Mouse (Mus musculus) intestine, embryonic 15.5 days (tissue): ENCODE data around the gene Med25. TPM values are rescaled to one million over a fixed set of nuclear protein-coding genes. Genes with fewer than 3 reads are reported as not detected.

Experiments
- ATAC-seq: fragments of 200-750 bp; cut with Nextera tagmentation; 2 replicates; pipeline ENCODE4 v1.8.0; 2017; ENCODE audit warnings: moderate TSS enrichment, moderate library complexity
- H3K27ac ChIP-seq: fragments of 300-500 bp; sonication (generic); 2 replicates; pipeline ENCODE4 v1.5.1; 2015; ENCODE audit warnings: mild to moderate bottlenecking, inconsistent platforms
- H3K27me3 ChIP-seq: fragments of 300-500 bp; sonication (generic); replicated peaks from 2 replicates; pipeline ENCODE4 v1.6.1; 2015; ENCODE audit warnings: inconsistent platforms
- H3K36me3 ChIP-seq: fragments of 300-500 bp; sonication (generic); 2 replicates; pipeline ENCODE4 v1.6.1; 2015; ENCODE audit warnings: inconsistent platforms
- H3K4me1 ChIP-seq: fragments of 300-500 bp; sonication (generic); replicated peaks from 2 replicates; pipeline ENCODE4 v1.6.1; 2015; ENCODE audit warnings: inconsistent platforms
- H3K4me2 ChIP-seq: fragments of 300-500 bp; sonication (generic); replicated peaks from 2 replicates; pipeline ENCODE4 v1.6.1; 2015; ENCODE audit warnings: mild to moderate bottlenecking, inconsistent platforms
- H3K4me3 ChIP-seq: fragments of 300-500 bp; sonication (generic); replicated peaks from 2 replicates; pipeline ENCODE4 v1.5.1; 2015; ENCODE audit warnings: inconsistent platforms
- H3K9ac ChIP-seq: fragments of 300-500 bp; sonication (generic); 2 replicates; pipeline ENCODE4 v1.6.1; 2015; ENCODE audit warnings: inconsistent platforms
- H3K9me3 ChIP-seq: fragments of 300-500 bp; sonication (generic); 2 replicates; pipeline ENCODE4 v1.6.1; 2016; ENCODE audit warnings: inconsistent platforms
- WGBS: fragments of 180-500 bp; shearing (Covaris S2); methylation state at CpG from one replicate; pipeline ENCODE4 v1.1.7; 2015; 5-methylcytosine and 5-hydroxymethylcytosine counted together
- polyA plus RNA-seq: library from polyadenylated mRNA; unstranded; fragments of >200 nt; fragmentation: Nextera tagmentation; extraction: Ambion mirVana; gene quantifications from 2 replicates; pipeline ENCODE4 v1.2.1, GENCODE M21; 2015

Med25 gene
- polyA plus RNA-seq, 1 experiment from 2014 or later = 88.2 TPM

- no peaks in the 10 kb centered on the region for H3K4me1 ChIP-seq
- WGBS = 89% methylated on average over 15 of the region's 15 CpGs
- H3K27ac ChIP-seq = no peak overlapping the region
- no peak for ATAC-seq
- no peak overlapping the region for H3K4me2 ChIP-seq
- peaks cover 63% of the 10 kb centered on the region for H3K36me3 ChIP-seq
- H3K9ac ChIP-seq = no peak overlapping the region
- H3K4me3 ChIP-seq = no peak overlapping the region
- H3K27me3 ChIP-seq = no peaks in the 10 kb centered on the region
- H3K9me3 ChIP-seq = no peaks in the 10 kb centered on the region
Measured at GRCm38 (mm10) chr7:44908706-44909476, 16.4 kb upstream of the Med25 start.

- ATAC-seq = no peak
- WGBS = 93% methylated on average over 20 of the region's 20 CpGs
Measured at GRCm38 (mm10) chr7:44905430-44905829, 12.9 kb upstream of the Med25 start.

GRCm38 (mm10) chr7:44901230-44901722, 8.8 kb upstream of the Med25 start:
- Histone ChIP-seq H3K9ac (peak overlapping the region; percentile 16; the same call in 1 of the 2 replicates), H3K9me3 (no peaks in the 10 kb centered on the region), H3K36me3 (peaks cover 38% of the 10 kb centered on the region), H3K27ac (peak overlapping the region; percentile 52), H3K27me3 (no peaks in the 10 kb centered on the region), H3K4me3 (peak overlapping the region; percentile 36), H3K4me2 (peak overlapping the region; percentile 72), H3K4me1 (peaks cover 29% of the 10 kb centered on the region)
- ATAC-seq = peak; percentile 66
- WGBS = 13% methylated on average over 21 of the region's 21 CpGs

More at GRCm38 (mm10) chr7:44905430-44905829, 12.9 kb upstream of the Med25 start:
- Histone ChIP-seq H3K4me1 (peaks cover 11% of the 10 kb centered on the region), H3K9ac (no peak overlapping the region), H3K27ac (no peak overlapping the region), H3K27me3 (no peaks in the 10 kb centered on the region), H3K4me3 (no peak overlapping the region), H3K4me2 (no peak overlapping the region), H3K36me3 (peaks cover 67% of the 10 kb centered on the region), H3K9me3 (no peaks in the 10 kb centered on the region)

GRCm38 (mm10) chr7:44900632-44901031, 8.1 kb upstream of the Med25 start:
- no peak overlapping the region for H3K4me3 ChIP-seq
- ATAC-seq = no peak
- H3K9me3 ChIP-seq = no peaks in the 10 kb centered on the region
- WGBS = 89% methylated on average over 11 of the region's 11 CpGs
- peaks cover 32% of the 10 kb centered on the region for H3K36me3 ChIP-seq
- H3K9ac ChIP-seq = no peak overlapping the region
- H3K27me3 ChIP-seq = no peaks in the 10 kb centered on the region
- H3K4me2 ChIP-seq = no peak overlapping the region
- H3K27ac ChIP-seq = peak overlapping the region; percentile 44; the same call in 1 of the 2 replicates
- peaks cover 29% of the 10 kb centered on the region for H3K4me1 ChIP-seq

GRCm38 (mm10) chr7:44898607-44899006, 6.1 kb upstream of the Med25 start:
- no peaks in the 10 kb centered on the region for H3K27me3 ChIP-seq
- H3K4me1 ChIP-seq = peaks cover 29% of the 10 kb centered on the region
- H3K36me3 ChIP-seq = peaks cover 12% of the 10 kb centered on the region
- H3K27ac ChIP-seq = no peak overlapping the region
- ATAC-seq = 0 out of 2 replicates have a peak, but pooled peaks have one; percentile 4
- H3K4me3 ChIP-seq = no peak overlapping the region
- WGBS = 31% methylated on average over 19 of the region's 19 CpGs
- H3K9me3 ChIP-seq = no peaks in the 10 kb centered on the region
- no peak overlapping the region; the same call in 1 of the 2 replicates for H3K4me2 ChIP-seq
- no peak overlapping the region for H3K9ac ChIP-seq

GRCm38 (mm10) chr7:44896499-44896898, 4.0 kb upstream of the Med25 start:
- Histone ChIP-seq H3K27me3 (no peaks in the 10 kb centered on the region), H3K4me1 (peaks cover 31% of the 10 kb centered on the region), H3K27ac (peak overlapping the region; percentile 82), H3K9ac (peak overlapping the region; percentile 68), H3K36me3 (peaks cover 4% of the 10 kb centered on the region; the same call in 1 of the 2 replicates), H3K4me2 (peak overlapping the region; percentile 83), H3K4me3 (peak overlapping the region; percentile 64), H3K9me3 (no peaks in the 10 kb centered on the region)
- ATAC-seq = no peak
- WGBS = 36% methylated on average over 10 of the region's 10 CpGs

GRCm38 (mm10) chr7:44895593-44896434, 3.3 kb upstream of the Med25 start, which contains the start of gene Fuz:
Gene Fuz, plus strand, starts transcription at chr7:44896079.
- Histone ChIP-seq H3K27me3 (no peaks in the 10 kb centered on the region), H3K4me3 (peak within 1 kb of the TSS; percentile 64), H3K9me3 (no peaks in the 10 kb centered on the region), H3K36me3 (peaks cover 4% of the 10 kb centered on the region; the same call in 1 of the 2 replicates), H3K4me1 (peaks cover 32% of the 10 kb centered on the region), H3K27ac (peak within 1 kb of the TSS; percentile 82), H3K9ac (peak within 1 kb of the TSS; percentile 68), H3K4me2 (peak within 1 kb of the TSS; percentile 83)
- ATAC-seq = peak; percentile 65
- under 1% methylated on average over 34 of the region's 34 CpGs for WGBS

- no peak overlapping the region; the same call in none of the 2 replicates for H3K27ac ChIP-seq
- H3K4me1 ChIP-seq = peaks cover 34% of the 10 kb centered on the region
- H3K9me3 ChIP-seq = no peaks in the 10 kb centered on the region
- no peaks in the 10 kb centered on the region for H3K36me3 ChIP-seq
- H3K27me3 ChIP-seq = no peaks in the 10 kb centered on the region
- H3K4me2 ChIP-seq = peak overlapping the region; percentile 83
- 0 out of 2 replicates have a peak overlapping the region, but pooled peaks have one; percentile 64 for H3K4me3 ChIP-seq
- H3K9ac ChIP-seq = no peak overlapping the region
- no peak for ATAC-seq
- 74% methylated on average over 7 of the region's 7 CpGs for WGBS
Measured at GRCm38 (mm10) chr7:44895206-44895592, 2.7 kb upstream of the Med25 start.

GRCm38 (mm10) chr7:44894175-44894574, 1.7 kb upstream of the Med25 start:
- Histone ChIP-seq H3K4me3 (no peak overlapping the region), H3K4me2 (no peak overlapping the region), H3K9me3 (no peaks in the 10 kb centered on the region), H3K27ac (no peak overlapping the region), H3K27me3 (no peaks in the 10 kb centered on the region), H3K9ac (no peak overlapping the region), H3K36me3 (peaks cover 5% of the 10 kb centered on the region), H3K4me1 (peaks cover 35% of the 10 kb centered on the region)
- 92% methylated on average over 3 of the region's 3 CpGs for WGBS
- ATAC-seq = no peak

- WGBS = 22% methylated on average over 8 of the region's 8 CpGs
- Histone ChIP-seq H3K9me3 (no peaks in the 10 kb centered on the region), H3K4me1 (peaks cover 27% of the 10 kb centered on the region), H3K4me2 (peak overlapping the region; percentile 23), H3K27me3 (no peaks in the 10 kb centered on the region), H3K4me3 (no peak overlapping the region), H3K27ac (peak overlapping the region; percentile 69), H3K9ac (no peak overlapping the region), H3K36me3 (peaks cover 11% of the 10 kb centered on the region)
- ATAC-seq = no peak
Measured at GRCm38 (mm10) chr7:44893197-44893596, 685 bp upstream of the Med25 start.

GRCm38 (mm10) chr7:44891611-44892010, 901 bp downstream of the Med25 start:
- Histone ChIP-seq H3K4me3 (peak overlapping the region; percentile 65), H3K27ac (peak overlapping the region; percentile 90; the same call in 1 of the 2 replicates), H3K9ac (peak overlapping the region; percentile 80), H3K4me2 (peak overlapping the region; percentile 81), H3K4me1 (peaks cover 19% of the 10 kb centered on the region), H3K36me3 (peaks cover 11% of the 10 kb centered on the region), H3K9me3 (no peaks in the 10 kb centered on the region), H3K27me3 (no peaks in the 10 kb centered on the region)
- WGBS = 18% methylated on average over 6 of the region's 6 CpGs
- peak; percentile 15; the same call in 1 of the 2 replicates for ATAC-seq

GRCm38 (mm10) chr7:44890737-44891136, 1.8 kb downstream of the Med25 start:
- Histone ChIP-seq H3K9me3 (no peaks in the 10 kb centered on the region), H3K4me3 (peak overlapping the region; percentile 65; the same call in 1 of the 2 replicates), H3K4me1 (peaks cover 16% of the 10 kb centered on the region), H3K9ac (0 out of 2 replicates have a peak overlapping the region, but pooled peaks have one; percentile 80), H3K27me3 (no peaks in the 10 kb centered on the region), H3K36me3 (peaks cover 11% of the 10 kb centered on the region), H3K4me2 (peak overlapping the region; percentile 81), H3K27ac (no peak overlapping the region)
- 84% methylated on average over 4 of the region's 4 CpGs for WGBS
- ATAC-seq = no peak
